Mouse (Mus musculus) liver, embryonic 11.5 days (tissue): Measurements from ENCODE around the gene Wdr5. TPM values are rescaled to one million over a fixed set of nuclear protein-coding genes. Genes with fewer than 3 reads are reported as not detected.

ENCODE experiments used
- polyA plus RNA-seq: library from polyadenylated mRNA; unstranded; fragments of >200 nt; fragmentation: Nextera tagmentation; extraction: Ambion mirVana; gene quantifications from 2 replicates; pipeline ENCODE4 v1.2.1, GENCODE M21; 2014

Gene Wdr5
- polyA plus RNA-seq, 1 experiment from 2014 or later = 76.7 TPM

Other genes starting within 250 kb of the Wdr5 start
- 6.0 and 6.6 TPM in 2 replicates for gene Vav2, start 88.1 kb upstream of the Wdr5 start, polyA plus RNA-seq
- gene Brd3os, start 72.8 kb upstream of the Wdr5 start, polyA plus RNA-seq = 2.2 and 2.8 TPM in 2 replicates
- 111 and 113 TPM in 2 replicates for gene Brd3, start 7.5 kb upstream of the Wdr5 start, polyA plus RNA-seq
- 5.2 and 5.5 TPM in 2 replicates for gene Rxra, start 161.3 kb downstream of the Wdr5 start, polyA plus RNA-seq